In the genomic region with DNA sequence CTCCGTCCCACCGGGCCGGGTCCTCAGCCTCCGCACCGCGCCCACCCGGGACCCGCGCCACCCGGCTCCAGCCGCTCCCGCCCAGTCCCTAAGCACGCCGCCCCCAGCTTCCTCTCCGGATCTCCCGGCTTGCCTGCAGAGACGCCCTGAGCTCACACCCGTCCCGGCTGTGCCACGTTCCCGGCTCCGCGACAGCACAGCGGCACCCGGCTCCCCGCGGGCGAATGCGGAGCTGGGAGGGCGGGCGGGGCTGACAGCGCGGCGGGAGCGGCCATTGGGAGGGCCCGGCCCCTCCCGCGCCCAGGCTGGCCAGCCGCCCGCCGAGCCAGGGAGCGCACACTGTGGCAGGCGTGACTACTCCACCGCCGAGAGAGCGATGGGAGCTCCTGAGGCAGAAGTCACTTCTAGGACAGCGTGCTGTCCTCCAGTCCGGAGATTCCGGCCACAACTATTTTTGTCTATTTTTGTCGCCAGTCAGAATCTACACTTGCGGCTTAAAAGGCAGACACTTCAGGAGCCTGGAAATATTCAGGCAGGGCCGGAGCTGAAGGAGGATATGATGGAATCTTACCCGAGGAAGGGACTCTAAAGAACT, we compare ENCODE assay signal across 7 mouse cellular contexts. TPM values are rescaled to one million over a fixed set of nuclear protein-coding genes. Genes with fewer than 3 reads are reported as not detected.
DNase-seq lines count a peak whose midpoint lies in the region; ATAC-seq and TF ChIP-seq lines count a peak whose summit lies in the region.

Gene Heatr5a (minus strand): TSS at position 252 of the 595 bp plus-strand sequence.

- H3K27me3 ChIP-seq in embryonic facial prominence, embryonic 11.5 days (ENCODE audit: control insufficient read depth, insufficient read depth, low read length) = no peaks in the 10 kb centered on the region
- H3K27me3 ChIP-seq in kidney, adult 2 months (replicated peaks; ENCODE audit: control insufficient read depth, insufficient read depth, low read length) = no peaks in the 10 kb centered on the region
- H3K27me3 ChIP-seq in limb, embryonic 12.5 days = no peaks in the 10 kb centered on the region
- H3K27me3 ChIP-seq in midbrain, embryonic 15.5 days (replicated peaks) = no peaks in the 10 kb centered on the region
- no peaks in the 10 kb centered on the region for H3K27me3 ChIP-seq in spleen, adult 2 months (ENCODE audit: control insufficient read depth, insufficient read depth, low read length)

- H3K9me3 ChIP-seq in embryonic facial prominence, embryonic 11.5 days (replicated peaks; ENCODE audit: control insufficient read depth, low read length) = no peaks in the 10 kb centered on the region
- 0 out of 2 replicates have a peak, but pooled peaks cover 3% of the 10 kb centered on the region for H3K9me3 ChIP-seq in limb, embryonic 12.5 days
- H3K9me3 ChIP-seq in midbrain, embryonic 15.5 days = no peaks in the 10 kb centered on the region

- peak; percentile 31 for TF ChIP-seq POLR2A in kidney, adult 2 months (IDR thresholded peaks at IDR 0.05; ENCODE audit: low read depth, low read length)
- peak; percentile 23 for TF ChIP-seq POLR2A in spleen, adult 2 months (IDR thresholded peaks at IDR 0.05; ENCODE audit: low read depth, low read length)

- H3K4me2 ChIP-seq in embryonic facial prominence, embryonic 11.5 days (ENCODE audit: low read depth, low read length) = peak within 1 kb of the TSS; percentile 69
- H3K4me2 ChIP-seq in limb, embryonic 12.5 days = peak within 1 kb of the TSS; percentile 54
- peak within 1 kb of the TSS; percentile 68 for H3K4me2 ChIP-seq in midbrain, embryonic 15.5 days

- peak; percentile 96 for DNase-seq in adrenal gland, postnatal 14 days
- peak; percentile 90 for DNase-seq in embryonic facial prominence, embryonic 11.5 days (ENCODE audit: low spot score)
- DNase-seq in heart, adult 11 months = peak; percentile 99
- DNase-seq in kidney, adult 2 months = peak; percentile 95
- peak; percentile 44 to 84 for DNase-seq in spleen, adult 2 months (ENCODE audit: low read depth in 1 of 2, low spot score in 2 of 2)

- H3K9ac ChIP-seq in embryonic facial prominence, embryonic 11.5 days (replicated peaks; ENCODE audit: low read length) = peak within 1 kb of the TSS; percentile 82
- H3K9ac ChIP-seq in limb, embryonic 12.5 days (replicated peaks) = peak within 1 kb of the TSS; percentile 85
- peak within 1 kb of the TSS; percentile 71 for H3K9ac ChIP-seq in midbrain, embryonic 15.5 days

- no peaks in the 10 kb centered on the region for H3K4me1 ChIP-seq in embryonic facial prominence, embryonic 11.5 days (ENCODE audit: control insufficient read depth, insufficient read depth, low read length)
- peaks cover 3% of the 10 kb centered on the region; the same call in 1 of the 2 replicates for H3K4me1 ChIP-seq in kidney, adult 2 months (ENCODE audit: control insufficient read depth, insufficient read depth, low read length)
- peaks cover 10% of the 10 kb centered on the region for H3K4me1 ChIP-seq in limb, embryonic 12.5 days (replicated peaks)
- peaks cover 7% of the 10 kb centered on the region for H3K4me1 ChIP-seq in midbrain, embryonic 15.5 days
- 0 out of 2 replicates have a peak, but pooled peaks cover 2% of the 10 kb centered on the region for H3K4me1 ChIP-seq in spleen, adult 2 months (ENCODE audit: control insufficient read depth, insufficient read depth, insufficient read length)

- H3K36me3 ChIP-seq in embryonic facial prominence, embryonic 11.5 days (replicated peaks; ENCODE audit: control insufficient read depth, insufficient read depth, low read depth, low read length) = no peaks in the 10 kb centered on the region
- no peaks in the 10 kb centered on the region for H3K36me3 ChIP-seq in kidney, adult 2 months (ENCODE audit: control insufficient read depth, insufficient read depth, low read length)
- no peaks in the 10 kb centered on the region for H3K36me3 ChIP-seq in limb, embryonic 12.5 days
- no peaks in the 10 kb centered on the region for H3K36me3 ChIP-seq in midbrain, embryonic 15.5 days (replicated peaks)
- no peaks in the 10 kb centered on the region for H3K36me3 ChIP-seq in spleen, adult 2 months (ENCODE audit: control insufficient read depth, insufficient read depth, low read length)

- ATAC-seq in embryonic facial prominence, embryonic 11.5 days (replicated peaks; ENCODE audit: insufficient number of reproducible peaks, low FRiP score, low TSS enrichment, low read depth) = peak; percentile 97
- peak; percentile 93 for ATAC-seq in limb, embryonic 12.5 days (ENCODE audit: insufficient number of reproducible peaks, insufficient read depth, low FRiP score, low TSS enrichment, low read depth)
- ATAC-seq in midbrain, embryonic 15.5 days (replicated peaks) = peak; percentile 98

- no peak for TF ChIP-seq CTCF in kidney, adult 2 months (conservative IDR thresholded peaks at IDR 0.05; ENCODE audit: insufficient read depth, insufficient read length, low read depth, low read length)
- no peak for TF ChIP-seq CTCF in spleen, adult 2 months (IDR thresholded peaks at IDR 0.05; ENCODE audit: extremely low read depth, insufficient read depth, insufficient read length, insufficient replicate concordance)

- H3K4me3 ChIP-seq in embryonic facial prominence, embryonic 11.5 days (ENCODE audit: low read depth, low read length) = peak within 1 kb of the TSS; percentile 71
- peak within 1 kb of the TSS; percentile 97 for H3K4me3 ChIP-seq in kidney, adult 2 months (ENCODE audit: insufficient read depth, low read depth, low read length)
- H3K4me3 ChIP-seq in limb, embryonic 12.5 days (replicated peaks) = peak within 1 kb of the TSS; percentile 89
- H3K4me3 ChIP-seq in midbrain, embryonic 15.5 days = peak within 1 kb of the TSS; percentile 95
- peak within 1 kb of the TSS; percentile 97 for H3K4me3 ChIP-seq in spleen, adult 2 months (ENCODE audit: extremely low read depth, insufficient read depth, insufficient read length)

- peak within 1 kb of the TSS; percentile 74 for H3K27ac ChIP-seq in embryonic facial prominence, embryonic 11.5 days (replicated peaks; ENCODE audit: low read depth, low read length)
- H3K27ac ChIP-seq in kidney, adult 2 months (ENCODE audit: insufficient read depth, low read depth, low read length) = peak within 1 kb of the TSS; percentile 64
- H3K27ac ChIP-seq in limb, embryonic 12.5 days = peak within 1 kb of the TSS; percentile 92
- peak within 1 kb of the TSS; percentile 84 for H3K27ac ChIP-seq in midbrain, embryonic 15.5 days
- H3K27ac ChIP-seq in spleen, adult 2 months (ENCODE audit: insufficient read depth, low read length) = peak within 1 kb of the TSS; percentile 77

- WGBS in embryonic facial prominence, embryonic 11.5 days = under 1% methylated on average over 53 of the region's 53 CpGs
- WGBS in kidney, adult 2 months = under 1% methylated on average over 53 of the region's 53 CpGs
- under 1% methylated on average over 47 of the region's 53 CpGs for WGBS in limb, embryonic 12.5 days
- WGBS in midbrain, embryonic 15.5 days = under 1% methylated on average over 50 of the region's 53 CpGs
- under 1% methylated on average over 46 of the region's 53 CpGs for WGBS in spleen, adult 2 months

RNA-seq across cellular contexts. Expression of gene Heatr5a, which starts in this region (rescaled TPM):
- total RNA-seq in adrenal gland, postnatal 14 days (2021) = 16.7 and 18.0 TPM in 2 replicates
- 8.5 and 8.6 TPM in 2 replicates for polyA plus RNA-seq in embryonic facial prominence, embryonic 11.5 days (2014; fragmentation: Nextera tagmentation; extraction: Ambion mirVana)
- polyA plus RNA-seq in kidney, adult 2 months (2012; rRNA removed) = 13.4 and 21.0 TPM in 2 replicates
- 12.8 and 14.9 TPM in 2 replicates for polyA plus RNA-seq in limb, embryonic 12.5 days (2016; fragmentation: Nextera tagmentation; extraction: Ambion mirVana)
- polyA plus RNA-seq in midbrain, embryonic 15.5 days (2015; fragmentation: Nextera tagmentation; extraction: Ambion mirVana) = 7.3 and 7.5 TPM in 2 replicates
- polyA plus RNA-seq in spleen, adult 2 months (2012; rRNA removed) = 18.0 and 24.6 TPM in 2 replicates

Comparison
In these comparisons a context has a peak if more than half of its experiments do, and no peak if none do; other contexts are left out.
1. Peak in every context shown above with its lines: DNase-seq, ATAC-seq, H3K4me3 ChIP-seq and H3K27ac ChIP-seq.